Comparison of ENCODE assay signal across 12 mouse cellular contexts in genomic region chr14:55077481-55078365, GRCm38 (mm10). TPM values are rescaled to one million over a fixed set of nuclear protein-coding genes. Genes with fewer than 3 reads are reported as not detected.
DNase-seq lines count a peak whose midpoint lies in the region; ATAC-seq and TF ChIP-seq lines count a peak whose summit lies in the region.
"Had no signal": no experiment of that assay in that cellular context is flagged by ENCODE, and none has a peak within 500 bp of the region (broad histone marks: within the 10 kb centered on the region; RNA-seq: fewer than 3 reads in every experiment).

No protein-coding gene starts in this region.

- no peak for ATAC-seq in heart, embryonic 11.5 days (replicated peaks; ENCODE audit: insufficient number of reproducible peaks, low FRiP score, low TSS enrichment)
- peak; percentile 40; the same call in 1 of the 2 replicates for ATAC-seq in forebrain, embryonic 11.5 days (replicated peaks; ENCODE audit: low FRiP score)
- ATAC-seq in limb, embryonic 14.5 days (ENCODE audit: low FRiP score, low read depth), result no peak

- no peak for TF ChIP-seq POLR2A in heart, adult 2 months (IDR thresholded peaks at IDR 0.05; ENCODE audit: insufficient read depth, low read depth, low read length)
- no peak for TF ChIP-seq POLR2A in limb, embryonic 14.5 days (IDR thresholded peaks at IDR 0.05; ENCODE audit: borderline replicate concordance, extremely low read depth, insufficient read depth, insufficient read length)

- H3K27me3 ChIP-seq in heart, embryonic 11.5 days (ENCODE audit: control insufficient read depth, insufficient read depth, low read length), result peaks cover 19% of the 10 kb centered on the region
- no peaks in the 10 kb centered on the region for H3K27me3 ChIP-seq in heart, adult 2 months (ENCODE audit: control insufficient read depth, insufficient read depth, low read length)
- H3K27me3 ChIP-seq in E14TG2a.4 (ENCODE audit: insufficient read depth, low read length), result no peaks in the 10 kb centered on the region
- no peaks in the 10 kb centered on the region; the same call in 1 of the 2 replicates for H3K27me3 ChIP-seq in forebrain, embryonic 11.5 days (ENCODE audit: control insufficient read depth, insufficient read depth, low read length)
- no peaks in the 10 kb centered on the region for H3K27me3 ChIP-seq in limb, embryonic 14.5 days (ENCODE audit: control insufficient read depth, insufficient read depth, low read length)

- no peak overlapping the region for H3K9ac ChIP-seq in heart, embryonic 11.5 days (ENCODE audit: low read depth, low read length)
- H3K9ac ChIP-seq in heart, adult 2 months (ENCODE audit: low read depth, low read length), result no peak overlapping the region
- no peak overlapping the region; the same call in 1 of the 2 replicates for H3K9ac ChIP-seq in forebrain, embryonic 11.5 days (ENCODE audit: low read length)
- H3K9ac ChIP-seq in limb, embryonic 14.5 days (ENCODE audit: low read depth, low read length, severe bottlenecking), result 0 out of 2 replicates have a peak overlapping the region, but pooled peaks have one; percentile 44

- H3K36me3 ChIP-seq in heart, embryonic 11.5 days (ENCODE audit: control insufficient read depth, insufficient read depth, low read length), result no peaks in the 10 kb centered on the region; the same call in 1 of the 2 replicates
- H3K36me3 ChIP-seq in heart, adult 2 months (ENCODE audit: control insufficient read depth, insufficient read depth, low read length), result no peaks in the 10 kb centered on the region
- H3K36me3 ChIP-seq in E14TG2a.4 (ENCODE audit: insufficient read depth, low read length), result peaks cover 44% of the 10 kb centered on the region
- no peaks in the 10 kb centered on the region for H3K36me3 ChIP-seq in forebrain, embryonic 11.5 days (ENCODE audit: control insufficient read depth, insufficient read depth, low read length)
- H3K36me3 ChIP-seq in limb, embryonic 14.5 days (ENCODE audit: control insufficient read depth, insufficient read depth, low read length), result peaks cover 11% of the 10 kb centered on the region

- no peak overlapping the region; the same call in 1 of the 2 replicates for H3K4me3 ChIP-seq in heart, embryonic 11.5 days (ENCODE audit: low read depth, low read length)
- no peak overlapping the region for H3K4me3 ChIP-seq in heart, adult 2 months
- H3K4me3 ChIP-seq in E14TG2a.4 (replicated peaks; ENCODE audit: low read length), result peak overlapping the region; percentile 74
- H3K4me3 ChIP-seq in forebrain, embryonic 11.5 days (ENCODE audit: low read depth, low read length), result no peak overlapping the region
- H3K4me3 ChIP-seq in limb, embryonic 14.5 days (replicated peaks; ENCODE audit: low read length), result no peak overlapping the region

- 19% methylated on average over 15 of the region's 15 CpGs for WGBS in heart, embryonic 11.5 days (ENCODE audit: insufficient replicate concordance)
- 65% methylated on average over 15 of the region's 15 CpGs for WGBS in heart, adult 2 months
- WGBS in forebrain, embryonic 11.5 days, result 11% methylated on average over 15 of the region's 15 CpGs
- WGBS in limb, embryonic 14.5 days, result 26% methylated on average over 15 of the region's 15 CpGs

- peaks cover 8% of the 10 kb centered on the region for H3K4me1 ChIP-seq in heart, embryonic 11.5 days (ENCODE audit: control insufficient read depth, insufficient read depth, low read length)
- H3K4me1 ChIP-seq in heart, adult 2 months (ENCODE audit: control insufficient read depth, insufficient read depth, low read length), result no peaks in the 10 kb centered on the region
- peaks cover 100% of the 10 kb centered on the region for H3K4me1 ChIP-seq in E14TG2a.4 (replicated peaks; ENCODE audit: low read depth, low read length)
- H3K4me1 ChIP-seq in forebrain, embryonic 11.5 days (replicated peaks; ENCODE audit: control insufficient read depth, insufficient read depth, low read length), result peaks cover 15% of the 10 kb centered on the region; the same call in 1 of the 2 replicates
- H3K4me1 ChIP-seq in limb, embryonic 14.5 days (ENCODE audit: control insufficient read depth, insufficient read depth, low read length), result peaks cover 13% of the 10 kb centered on the region

- no peak for TF ChIP-seq CTCF in heart, adult 2 months (IDR thresholded peaks at IDR 0.05)
- no peak for TF ChIP-seq CTCF in E14TG2a.4 (conservative IDR thresholded peaks at IDR 0.05; ENCODE audit: low read length)

- H3K9me3 ChIP-seq in heart, embryonic 11.5 days (replicated peaks; ENCODE audit: control insufficient read depth, low read length), result no peaks in the 10 kb centered on the region
- H3K9me3 ChIP-seq in E14TG2a.4 (ENCODE audit: low read length), result no peaks in the 10 kb centered on the region
- H3K9me3 ChIP-seq in forebrain, embryonic 11.5 days (ENCODE audit: control insufficient read depth, low read length), result no peaks in the 10 kb centered on the region
- no peaks in the 10 kb centered on the region for H3K9me3 ChIP-seq in limb, embryonic 14.5 days (ENCODE audit: control insufficient read depth, low read length)
- H3K9me3 ChIP-seq: megakaryocyte, embryonic 14.5 days had no signal

- no peak for DNase-seq in heart, adult 2 months
- no peak for DNase-seq in forebrain, embryonic 11.5 days (ENCODE audit: low spot score)
- DNase-seq in limb, embryonic 14.5 days (ENCODE audit: low spot score), result no peak
- no peak for DNase-seq in lung, postnatal 14 days
- no peak for DNase-seq in right cerebral cortex, adult 18-20 months
- DNase-seq in adrenal gland, postnatal 25 days, result no peak
- DNase-seq: adrenal gland, postnatal 10 days; heart, postnatal 10 days had no signal

- H3K27ac ChIP-seq in heart, embryonic 11.5 days (ENCODE audit: low read depth, low read length), result no peak overlapping the region
- no peak overlapping the region for H3K27ac ChIP-seq in heart, adult 2 months
- H3K27ac ChIP-seq in forebrain, embryonic 11.5 days (ENCODE audit: low read depth, low read length), result 0 out of 2 replicates have a peak overlapping the region, but pooled peaks have one; percentile 18
- H3K27ac ChIP-seq in limb, embryonic 14.5 days (replicated peaks; ENCODE audit: low read depth, low read length), result no peak overlapping the region

- H3K79me2 ChIP-seq in heart, adult 2 months (replicated peaks; ENCODE audit: control insufficient read depth, insufficient read depth, low read length), result no peaks in the 10 kb centered on the region

- intact Hi-C loops in heart, adult 2 months (cut with DNase I), result loop anchor here (2.0 to 10.0 kb wide), 2 partner anchors 53 to 233 kb away; no protein-coding TSS in a partner anchor

- peak overlapping the region; percentile 56 for H3K4me2 ChIP-seq in heart, embryonic 11.5 days
- peak overlapping the region; percentile 18; the same call in 1 of the 2 replicates for H3K4me2 ChIP-seq in forebrain, embryonic 11.5 days (ENCODE audit: low read depth, low read length, severe bottlenecking)
- peak overlapping the region; percentile 41; the same call in 1 of the 2 replicates for H3K4me2 ChIP-seq in limb, embryonic 14.5 days (replicated peaks; ENCODE audit: low read depth, low read length, severe bottlenecking)

- no peak for TF ChIP-seq EP300 in heart, adult 2 months (IDR thresholded peaks at IDR 0.05; ENCODE audit: insufficient read depth, low read depth, low read length)

RNA-seq across cellular contexts. Expression of gene Zfhx2, which starts 14.4 kb away (rescaled TPM):
- 2.9 and 3.1 TPM in 2 replicates for polyA plus RNA-seq in heart, embryonic 11.5 days (2014; fragmentation: Nextera tagmentation; extraction: Ambion mirVana)
- 1 to 10 TPM; 3.9 to 4.1 TPM for total RNA-seq in heart, adult 2 months (2021)
- polyA plus RNA-seq in heart, adult 2 months (2012; rRNA removed), result 1.1 and 1.3 TPM in 2 replicates
- polyA plus RNA-seq in forebrain, embryonic 11.5 days (2014; fragmentation: Nextera tagmentation; extraction: Ambion mirVana), result 15.9 TPM in 2 replicates
- polyA plus RNA-seq in limb, embryonic 14.5 days (2012; rRNA removed), result 5.3 and 6.1 TPM in 2 replicates
- polyA plus RNA-seq in limb, embryonic 14.5 days (2014; fragmentation: Nextera tagmentation; extraction: Ambion mirVana), result 3.7 and 4.7 TPM in 2 replicates
- 9.1 and 9.9 TPM in 2 replicates for total RNA-seq in adrenal gland, postnatal 25 days (2021)

RNA-seq across cellular contexts. Expression of gene Thtpa, which starts 16.9 kb away (rescaled TPM):
- polyA plus RNA-seq in heart, embryonic 11.5 days (2014; fragmentation: Nextera tagmentation; extraction: Ambion mirVana), result 12.4 and 15.1 TPM in 2 replicates
- total RNA-seq in heart, adult 2 months (2021), result 10 to 100 TPM; 10.7 to 13.4 TPM
- polyA plus RNA-seq in heart, adult 2 months (2012; rRNA removed), result 8.2 and 9.7 TPM in 2 replicates
- 28.6 and 31.1 TPM in 2 replicates for polyA plus RNA-seq in forebrain, embryonic 11.5 days (2014; fragmentation: Nextera tagmentation; extraction: Ambion mirVana)
- polyA plus RNA-seq in limb, embryonic 14.5 days (2012; rRNA removed), result 11.9 and 12.4 TPM in 2 replicates
- 19.9 and 20.3 TPM in 2 replicates for polyA plus RNA-seq in limb, embryonic 14.5 days (2014; fragmentation: Nextera tagmentation; extraction: Ambion mirVana)
- 16.2 and 21.6 TPM in 2 replicates for total RNA-seq in adrenal gland, postnatal 25 days (2021)

RNA-seq across cellular contexts. Expression of gene Ap1g2, which starts 28.7 kb away (rescaled TPM):
- polyA plus RNA-seq in heart, embryonic 11.5 days (2014; fragmentation: Nextera tagmentation; extraction: Ambion mirVana), result 9.1 and 11.4 TPM in 2 replicates
- total RNA-seq in heart, adult 2 months (2021), result 1 to 10 TPM; 5.3 to 5.6 TPM
- 8.2 and 10.2 TPM in 2 replicates for polyA plus RNA-seq in heart, adult 2 months (2012; rRNA removed)
- 13.9 and 14.8 TPM in 2 replicates for polyA plus RNA-seq in forebrain, embryonic 11.5 days (2014; fragmentation: Nextera tagmentation; extraction: Ambion mirVana)
- 22.9 and 31.4 TPM in 2 replicates for polyA plus RNA-seq in limb, embryonic 14.5 days (2012; rRNA removed)
- 19.5 and 20.4 TPM in 2 replicates for polyA plus RNA-seq in limb, embryonic 14.5 days (2014; fragmentation: Nextera tagmentation; extraction: Ambion mirVana)
- 27.4 and 32.8 TPM in 2 replicates for total RNA-seq in adrenal gland, postnatal 25 days (2021)

RNA-seq across cellular contexts. Expression of gene Jph4, which starts 39.0 kb away (rescaled TPM):
- polyA plus RNA-seq in heart, embryonic 11.5 days (2014; fragmentation: Nextera tagmentation; extraction: Ambion mirVana), result 0.31 and 0.59 TPM in 2 replicates
- under 1 TPM in 1 of 2 experiments, not detected in 1; 0.23 TPM for total RNA-seq in heart, adult 2 months (2021)
- polyA plus RNA-seq in heart, adult 2 months (2012; rRNA removed), result 0.25 and 0.32 TPM in 2 replicates
- polyA plus RNA-seq in forebrain, embryonic 11.5 days (2014; fragmentation: Nextera tagmentation; extraction: Ambion mirVana), result 2.9 and 3.7 TPM in 2 replicates
- 10.4 and 11.2 TPM in 2 replicates for polyA plus RNA-seq in limb, embryonic 14.5 days (2012; rRNA removed)
- 2.5 and 3.0 TPM in 2 replicates for polyA plus RNA-seq in limb, embryonic 14.5 days (2014; fragmentation: Nextera tagmentation; extraction: Ambion mirVana)
- 3.8 and 6.6 TPM in 2 replicates for total RNA-seq in adrenal gland, postnatal 25 days (2021)
- polyA plus RNA-seq: C2C12 had no signal
